Mouse (Mus musculus) kidney, embryonic 15.5 days (tissue): ENCODE measurements at regions not wholly inside any gene's neighbourhood (a gene's known extent, or its start where the extent isn't known, plus 50 kb on each side); places are given as distances from the start of the nearest gene placed in this dataset.
A peak's percentile ranks its signal among the peaks of the same experiment; 100 is the strongest.

Source experiments
- ATAC-seq: fragments of 200-750 bp; cut with Nextera tagmentation; replicated peaks from 2 replicates; pipeline ENCODE4 v1.8.0; 2017; ENCODE audit warnings: moderate TSS enrichment; ENCODE audit not compliant: low FRiP score
- H3K27ac ChIP-seq: fragments of 300-500 bp; sonication (generic); 2 replicates; pipeline ENCODE4 v1.5.1; 2015; ENCODE audit warnings: mild to moderate bottlenecking, inconsistent platforms
- H3K27me3 ChIP-seq: fragments of 300-500 bp; sonication (generic); 2 replicates; pipeline ENCODE4 v1.6.1; 2015; ENCODE audit warnings: inconsistent platforms
- H3K36me3 ChIP-seq: fragments of 300-500 bp; sonication (generic); 2 replicates; pipeline ENCODE4 v1.6.1; 2015; ENCODE audit warnings: inconsistent platforms
- H3K4me1 ChIP-seq: fragments of 300-500 bp; sonication (generic); 2 replicates; pipeline ENCODE4 v1.6.1; 2015; ENCODE audit warnings: inconsistent platforms
- H3K4me2 ChIP-seq: fragments of 300-500 bp; sonication (generic); 2 replicates; pipeline ENCODE4 v1.6.1; 2015; ENCODE audit warnings: moderate library complexity, mild to moderate bottlenecking, inconsistent platforms
- H3K4me3 ChIP-seq: fragments of 300-500 bp; sonication (generic); replicated peaks from 2 replicates; pipeline ENCODE4 v1.5.1; 2015; ENCODE audit warnings: mild to moderate bottlenecking, inconsistent platforms
- H3K9ac ChIP-seq: fragments of 300-500 bp; sonication (generic); 2 replicates; pipeline ENCODE4 v1.6.1; 2015; ENCODE audit warnings: mild to moderate bottlenecking, inconsistent platforms
- H3K9me3 ChIP-seq: fragments of 300-500 bp; sonication (generic); replicated peaks from 2 replicates; pipeline ENCODE4 v1.6.1; 2016; ENCODE audit warnings: inconsistent platforms
- WGBS: fragments of 180-500 bp; shearing (Covaris S2); methylation state at CpG from one replicate; pipeline ENCODE4 v1.1.7; 2015; ENCODE audit warnings: mixed read lengths; 5-methylcytosine and 5-hydroxymethylcytosine counted together

DNA sequence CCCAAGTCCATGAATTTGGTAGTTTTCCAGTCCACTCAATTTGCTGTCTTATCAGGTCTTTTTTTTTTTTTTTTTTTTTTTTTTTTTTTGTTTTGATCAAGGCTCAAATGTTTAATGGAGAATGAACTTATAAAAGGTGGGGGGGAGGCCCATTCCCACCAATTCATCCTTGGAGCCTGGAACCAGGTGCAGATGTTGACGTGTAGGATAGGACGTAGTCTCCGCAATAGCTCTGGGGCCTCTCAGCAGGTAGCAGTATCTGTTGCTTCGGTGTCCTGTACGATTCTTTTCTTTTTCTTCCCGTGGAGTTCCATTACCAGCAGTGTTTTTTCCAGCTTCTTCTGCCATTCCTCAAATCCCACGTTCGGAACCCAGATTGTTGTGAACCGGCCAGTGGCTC lies 1296.3 kb upstream of the Ppp6c start:
- no peak for ATAC-seq
- no peak overlapping the region for H3K4me2 ChIP-seq
- H3K4me1 ChIP-seq, result no peaks in the 10 kb centered on the region
- H3K9ac ChIP-seq, result no peak overlapping the region
- no peak overlapping the region for H3K4me3 ChIP-seq
- H3K27ac ChIP-seq, result no peak overlapping the region
- no peaks in the 10 kb centered on the region for H3K9me3 ChIP-seq
- 89% methylated on average over 9 of the region's 9 CpGs for WGBS
- H3K36me3 ChIP-seq, result no peaks in the 10 kb centered on the region
- H3K27me3 ChIP-seq, result no peaks in the 10 kb centered on the region

- H3K9me3 ChIP-seq, result no peaks in the 10 kb centered on the region
- no peak overlapping the region for H3K4me2 ChIP-seq
- H3K36me3 ChIP-seq, result no peaks in the 10 kb centered on the region
- no peak overlapping the region for H3K4me3 ChIP-seq
- H3K4me1 ChIP-seq, result no peaks in the 10 kb centered on the region
- H3K9ac ChIP-seq, result no peak overlapping the region
- 74% methylated on average over 3 of the region's 3 CpGs for WGBS
- no peak for ATAC-seq
- no peak overlapping the region for H3K27ac ChIP-seq
- no peaks in the 10 kb centered on the region for H3K27me3 ChIP-seq
Observed at GRCm38 (mm10) chr2:40510594-40511304, 1284.5 kb upstream of the Ppp6c start.

DNA sequence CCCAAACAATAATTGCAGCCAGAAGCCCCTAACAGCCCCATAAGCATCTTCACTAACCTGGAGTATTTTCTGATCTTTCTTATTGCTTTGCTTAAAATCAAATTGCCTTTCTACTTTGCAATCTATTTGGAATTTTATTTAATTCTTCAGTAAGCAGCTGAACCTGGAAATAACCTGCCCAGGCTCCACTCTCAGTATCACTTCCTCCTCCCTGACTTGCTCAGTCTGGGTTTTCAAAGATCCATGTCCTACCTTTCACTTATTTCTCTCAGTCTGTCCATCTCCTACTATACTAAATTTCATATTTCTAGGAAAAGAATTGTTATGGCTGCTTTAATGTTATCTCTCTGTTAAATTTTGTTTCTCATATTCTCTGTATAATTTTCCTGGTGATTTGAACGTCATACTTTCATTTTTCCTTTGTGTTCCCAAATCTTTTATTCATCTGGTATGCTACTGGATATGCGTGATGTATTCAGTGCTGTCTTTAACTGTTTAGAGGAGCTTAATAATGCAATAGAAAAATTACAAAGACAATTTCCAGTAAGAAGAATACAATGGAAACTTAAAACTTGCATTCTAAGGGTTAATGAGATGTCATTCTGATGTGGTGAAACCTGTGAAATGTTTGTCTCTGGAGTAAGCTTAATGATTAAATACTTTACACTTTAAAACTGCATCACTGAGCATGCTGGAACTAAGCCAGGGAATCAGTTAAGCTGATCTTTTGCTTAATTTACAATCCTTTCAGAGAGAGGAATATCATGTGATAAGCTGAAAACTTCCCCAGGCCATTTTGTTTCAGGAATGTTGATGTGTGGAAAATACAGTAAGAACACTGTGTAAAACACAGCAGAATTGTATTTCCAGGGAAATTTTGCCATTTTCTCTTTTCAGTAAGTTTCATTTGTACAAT lies 1252.8 kb upstream of the Ppp6c start:
- Histone ChIP-seq H3K4me2 (no peak overlapping the region), H3K36me3 (no peaks in the 10 kb centered on the region), H3K4me1 (no peaks in the 10 kb centered on the region), H3K27ac (no peak overlapping the region), H3K27me3 (no peaks in the 10 kb centered on the region), H3K9ac (no peak overlapping the region), H3K4me3 (no peak overlapping the region), H3K9me3 (no peaks in the 10 kb centered on the region)
- peak; percentile 69 for ATAC-seq
- WGBS, result 66% methylated on average over 2 of the region's 2 CpGs

DNA sequence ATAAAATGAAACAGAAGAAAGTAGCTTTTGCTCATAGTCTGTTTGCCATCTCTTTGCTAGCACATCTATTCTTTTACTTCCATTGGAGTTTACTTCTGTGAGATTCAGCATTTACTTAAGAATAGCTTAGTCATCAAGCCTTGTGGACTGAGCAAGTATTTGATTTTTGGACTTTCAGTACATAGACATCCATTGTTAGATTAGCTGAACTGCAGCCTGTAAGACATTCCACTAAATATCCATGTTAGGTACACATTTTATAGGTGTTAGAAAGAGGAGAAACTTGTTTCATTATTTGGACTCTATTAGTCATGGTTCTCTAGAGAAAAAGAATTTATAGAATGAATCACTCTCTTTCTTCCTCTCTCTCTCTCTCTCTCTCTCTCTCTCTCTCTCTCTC lies 1251.2 kb upstream of the Ppp6c start:
- H3K4me2 ChIP-seq, result no peak overlapping the region
- H3K9me3 ChIP-seq, result no peaks in the 10 kb centered on the region
- no peaks in the 10 kb centered on the region for H3K36me3 ChIP-seq
- no peak overlapping the region for H3K27ac ChIP-seq
- H3K27me3 ChIP-seq, result no peaks in the 10 kb centered on the region
- no peaks in the 10 kb centered on the region for H3K4me1 ChIP-seq
- H3K4me3 ChIP-seq, result no peak overlapping the region
- no peak for ATAC-seq
- no peak overlapping the region for H3K9ac ChIP-seq

DNA sequence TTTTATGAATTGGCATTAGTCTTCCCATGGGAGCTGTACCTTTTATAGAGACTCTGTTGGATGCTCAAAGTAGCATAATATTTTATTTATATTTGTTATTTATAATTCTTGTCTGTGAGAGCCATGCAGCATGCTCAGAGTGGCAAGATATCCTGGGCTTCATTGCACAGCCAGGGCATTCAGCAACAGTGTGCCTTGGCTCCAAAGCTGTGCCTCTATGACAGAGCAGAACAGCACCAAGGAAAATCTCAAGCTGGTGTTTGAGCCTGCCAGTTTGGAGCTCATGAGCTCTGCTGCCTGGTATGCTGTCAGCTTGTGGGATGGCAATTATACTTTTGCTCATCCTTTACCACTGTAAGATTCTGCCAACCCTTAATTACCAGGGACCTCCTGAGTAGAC lies 1230.1 kb upstream of the Ppp6c start:
- Histone ChIP-seq H3K27ac (no peak overlapping the region), H3K36me3 (no peaks in the 10 kb centered on the region), H3K4me2 (no peak overlapping the region), H3K4me3 (no peak overlapping the region), H3K9me3 (no peaks in the 10 kb centered on the region), H3K4me1 (no peaks in the 10 kb centered on the region), H3K27me3 (no peaks in the 10 kb centered on the region), H3K9ac (no peak overlapping the region)
- ATAC-seq, result no peak

GRCm38 (mm10) chr2:40432821-40433490 lies 1206.7 kb upstream of the Ppp6c start:
- H3K4me3 ChIP-seq, result no peak overlapping the region
- H3K27ac ChIP-seq, result no peak overlapping the region
- ATAC-seq, result no peak
- 89% methylated on average over 3 of the region's 3 CpGs for WGBS
- H3K9me3 ChIP-seq, result no peaks in the 10 kb centered on the region
- no peak overlapping the region for H3K4me2 ChIP-seq
- H3K4me1 ChIP-seq, result no peaks in the 10 kb centered on the region
- H3K27me3 ChIP-seq, result no peaks in the 10 kb centered on the region
- no peaks in the 10 kb centered on the region for H3K36me3 ChIP-seq
- H3K9ac ChIP-seq, result no peak overlapping the region

GRCm38 (mm10) chr2:40431335-40431734 lies 1205.1 kb upstream of the Ppp6c start:
- no peak overlapping the region for H3K4me3 ChIP-seq
- 54% methylated on average over 2 of the region's 2 CpGs for WGBS
- ATAC-seq, result no peak
- H3K9me3 ChIP-seq, result no peaks in the 10 kb centered on the region
- no peaks in the 10 kb centered on the region for H3K4me1 ChIP-seq
- H3K9ac ChIP-seq, result no peak overlapping the region
- no peak overlapping the region for H3K4me2 ChIP-seq
- H3K27me3 ChIP-seq, result no peaks in the 10 kb centered on the region
- H3K27ac ChIP-seq, result no peak overlapping the region
- no peaks in the 10 kb centered on the region for H3K36me3 ChIP-seq

GRCm38 (mm10) chr2:40402418-40402817 lies 1176.2 kb upstream of the Ppp6c start:
- Histone ChIP-seq H3K4me2 (no peak overlapping the region), H3K27ac (no peak overlapping the region), H3K9me3 (peaks cover 4% of the 10 kb centered on the region; the same call in 1 of the 2 replicates), H3K4me3 (no peak overlapping the region), H3K27me3 (no peaks in the 10 kb centered on the region), H3K36me3 (no peaks in the 10 kb centered on the region), H3K9ac (no peak overlapping the region), H3K4me1 (no peaks in the 10 kb centered on the region)
- 80% methylated on average over 2 of the region's 2 CpGs for WGBS
- no peak for ATAC-seq
